Comparison of ENCODE assay signal across 8 mouse cellular contexts in the genomic region with DNA sequence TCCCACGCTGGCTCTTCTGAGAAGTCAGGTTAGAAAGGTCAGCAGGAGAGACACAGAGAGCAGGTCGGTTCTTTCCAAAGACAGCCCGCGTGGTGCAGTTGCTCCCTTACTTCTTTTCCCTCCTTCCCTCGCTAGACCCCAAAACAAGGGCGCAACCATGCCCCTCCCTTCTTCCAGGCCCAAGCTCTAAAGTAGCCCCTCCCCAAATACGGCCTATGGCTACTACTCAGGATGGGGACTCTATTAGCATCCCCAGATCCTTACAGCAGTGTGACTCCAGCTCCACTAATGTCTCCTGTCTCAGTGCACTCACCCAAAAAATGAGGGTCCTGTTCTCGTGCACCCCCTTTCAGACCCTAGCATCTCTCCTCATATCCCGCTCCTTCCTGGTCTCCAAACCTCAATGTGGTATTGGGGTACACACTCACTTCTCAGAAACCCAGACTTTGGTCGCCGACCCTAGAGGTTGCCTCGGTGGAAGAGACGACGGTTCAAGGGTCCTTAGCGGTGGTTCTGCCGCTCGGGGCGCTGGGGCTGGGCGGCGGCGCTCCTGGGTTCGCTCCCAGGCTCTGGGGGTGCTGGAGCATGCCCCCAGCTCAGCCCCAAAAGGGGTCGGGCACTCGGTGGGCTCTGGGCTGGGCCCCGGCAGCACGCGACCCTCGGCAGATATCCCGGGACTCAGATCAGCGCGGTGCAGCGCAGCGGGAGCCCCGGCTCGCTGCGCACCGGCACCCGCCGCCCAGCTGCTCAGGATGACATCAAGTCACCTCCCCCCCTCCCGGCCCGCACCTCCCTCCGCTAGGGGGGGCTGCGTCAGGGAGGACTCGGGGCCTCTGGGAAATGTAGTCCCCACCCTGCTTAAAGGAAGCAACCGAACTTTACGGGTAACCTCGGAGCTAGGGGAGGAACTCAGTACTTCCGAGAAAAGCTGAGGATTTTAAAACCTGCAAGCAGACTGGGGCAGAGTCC. TPM values are rescaled to one million over a fixed set of nuclear protein-coding genes. Genes with fewer than 3 reads are reported as not detected.
DNase-seq lines count a peak whose midpoint lies in the region; ATAC-seq lines count a peak whose summit lies in the region.

Gene Ppp2r5b, minus strand, starts transcription at position 789 of the 969 bp plus-strand sequence.

- peaks cover 29% of the 10 kb centered on the region; the same call in 1 of the 2 replicates for H3K36me3 ChIP-seq in hindbrain, embryonic 15.5 days

- peak within 1 kb of the TSS; percentile 95 for H3K9ac ChIP-seq in hindbrain, embryonic 15.5 days

- no peaks in the 10 kb centered on the region for H3K9me3 ChIP-seq in hindbrain, embryonic 15.5 days

- peaks cover 20% of the 10 kb centered on the region for H3K4me1 ChIP-seq in hindbrain, embryonic 15.5 days (replicated peaks)

- peak within 1 kb of the TSS; percentile 92 for H3K27ac ChIP-seq in hindbrain, embryonic 15.5 days (replicated peaks)

- H3K4me3 ChIP-seq in hindbrain, embryonic 15.5 days, result peak within 1 kb of the TSS; percentile 94

- H3K4me2 ChIP-seq in hindbrain, embryonic 15.5 days, result peak within 1 kb of the TSS; percentile 86

- no peaks in the 10 kb centered on the region for H3K27me3 ChIP-seq in hindbrain, embryonic 15.5 days

- 1% methylated on average over 48 of the region's 48 CpGs for WGBS in hindbrain, embryonic 15.5 days

- peak; percentile 92 for DNase-seq in R1 (ENCODE audit: low read depth, low spot score)
- DNase-seq in cerebellum, postnatal 25 days, result peak; percentile 94 to 97
- DNase-seq in frontal cortex, postnatal 36 days (ENCODE audit: low spot score in 2 of 2), result peak; percentile 93 to 94
- peak; percentile 92 for DNase-seq in left cerebral cortex, adult 11 months (ENCODE audit: low spot score)
- peak; percentile 96 for DNase-seq in lung, postnatal 4 days
- peak; percentile 91 for DNase-seq in retina, postnatal 7 days (ENCODE audit: low read depth, low spot score)
- peak; percentile 89 for DNase-seq in urinary bladder, adult 2 months (ENCODE audit: low spot score)

- ATAC-seq in hindbrain, embryonic 15.5 days (ENCODE audit: low FRiP score, low read depth), result peak; percentile 91

RNA-seq across cellular contexts. Expression of gene Ppp2r5b, which starts in this region (rescaled TPM):
- 134 and 162 TPM in 2 replicates for polyA plus RNA-seq in hindbrain, embryonic 15.5 days (2015; fragmentation: Nextera tagmentation; extraction: Ambion mirVana)
- 31.0 and 38.3 TPM in 2 replicates for polyA plus RNA-seq in urinary bladder, adult 2 months (2012; rRNA removed)

Comparison
In these comparisons a context has a peak if more than half of its experiments do, and no peak if none do; other contexts are left out.
1. Peak in every context shown above with its lines: DNase-seq, ATAC-seq, H3K4me3 ChIP-seq and H3K27ac ChIP-seq.